Mouse (Mus musculus): ENCODE results near the gene Slc25a11. TPM values are rescaled to one million over a fixed set of nuclear protein-coding genes. Genes with fewer than 3 reads are reported as not detected.

The Slc25a11 gene
- polyA plus RNA-seq, 1 experiment from 2014 or later: 159 TPM

Other genes starting within 250 kb of the Slc25a11 start
- gene Pelp1, start 237.4 kb downstream of the Slc25a11 start, polyA plus RNA-seq (2016; fragmentation: Nextera tagmentation; extraction: Ambion mirVana): 41.9 and 46.4 TPM in 2 replicates
- 21.7 and 23.7 TPM in 2 replicates for gene Arrb2, start 214.8 kb downstream of the Slc25a11 start, polyA plus RNA-seq (2016; fragmentation: Nextera tagmentation; extraction: Ambion mirVana)
- 41.4 and 44.5 TPM in 2 replicates for gene Med11, start 195.6 kb downstream of the Slc25a11 start, polyA plus RNA-seq (2016; fragmentation: Nextera tagmentation; extraction: Ambion mirVana)
- gene Zmynd15, start 188.0 kb downstream of the Slc25a11 start, polyA plus RNA-seq (2016; fragmentation: Nextera tagmentation; extraction: Ambion mirVana): 0.27 and 0.46 TPM in 2 replicates
- gene Cxcl16, start 187.5 kb downstream of the Slc25a11 start, polyA plus RNA-seq (2016; fragmentation: Nextera tagmentation; extraction: Ambion mirVana): 1.4 and 2.2 TPM in 2 replicates
- 0.32 TPM in 1 of 2 replicates, not detected in the other for gene Tm4sf5, start 142.2 kb downstream of the Slc25a11 start, polyA plus RNA-seq (2016; fragmentation: Nextera tagmentation; extraction: Ambion mirVana)
- 0.26 and 0.48 TPM in 2 replicates for gene Vmo1, start 132.9 kb downstream of the Slc25a11 start, polyA plus RNA-seq (2016; fragmentation: Nextera tagmentation; extraction: Ambion mirVana)
- 0.50 and 0.77 TPM in 2 replicates for gene Gltpd2, start 128.3 kb downstream of the Slc25a11 start, polyA plus RNA-seq (2016; fragmentation: Nextera tagmentation; extraction: Ambion mirVana)
- gene Psmb6, start 122.1 kb downstream of the Slc25a11 start, polyA plus RNA-seq (2016; fragmentation: Nextera tagmentation; extraction: Ambion mirVana): 784 and 848 TPM in 2 replicates
- gene Gm40193, start 114.5 kb downstream of the Slc25a11 start, polyA plus RNA-seq (2016; fragmentation: Nextera tagmentation; extraction: Ambion mirVana): not detected in 2 replicates
- gene Pld2, start 107.4 kb downstream of the Slc25a11 start, polyA plus RNA-seq (2016; fragmentation: Nextera tagmentation; extraction: Ambion mirVana): 4.4 and 6.7 TPM in 2 replicates
- 16.7 and 17.5 TPM in 2 replicates for gene Mink1, start 84.6 kb downstream of the Slc25a11 start, polyA plus RNA-seq (2016; fragmentation: Nextera tagmentation; extraction: Ambion mirVana)
- not detected in 2 replicates for gene 4930544D05Rik, start 31.6 kb downstream of the Slc25a11 start, polyA plus RNA-seq (2016; fragmentation: Nextera tagmentation; extraction: Ambion mirVana)
- gene Chrne, start 28.3 kb downstream of the Slc25a11 start, polyA plus RNA-seq (2016; fragmentation: Nextera tagmentation; extraction: Ambion mirVana): not detected in 2 replicates
- 0.15 and 0.27 TPM in 2 replicates for gene Gp1ba, start 8.4 kb downstream of the Slc25a11 start, polyA plus RNA-seq (2016; fragmentation: Nextera tagmentation; extraction: Ambion mirVana)
- 96.5 and 104 TPM in 2 replicates for gene Rnf167, start 244 bp downstream of the Slc25a11 start, polyA plus RNA-seq (2016; fragmentation: Nextera tagmentation; extraction: Ambion mirVana)
- 1,467 and 1,498 TPM in 2 replicates for gene Pfn1, start 7.2 kb upstream of the Slc25a11 start, polyA plus RNA-seq (2016; fragmentation: Nextera tagmentation; extraction: Ambion mirVana)
- 20.1 and 27.9 TPM in 2 replicates for gene Eno3, start 9.7 kb upstream of the Slc25a11 start, polyA plus RNA-seq (2016; fragmentation: Nextera tagmentation; extraction: Ambion mirVana)
- gene Spag7, start 21.9 kb upstream of the Slc25a11 start, polyA plus RNA-seq (2016; fragmentation: Nextera tagmentation; extraction: Ambion mirVana): 143 and 149 TPM in 2 replicates
- 12.0 and 12.3 TPM in 2 replicates for gene Camta2, start 40.6 kb upstream of the Slc25a11 start, polyA plus RNA-seq (2016; fragmentation: Nextera tagmentation; extraction: Ambion mirVana)
- gene Inca1, start 52.7 kb upstream of the Slc25a11 start, polyA plus RNA-seq (2016; fragmentation: Nextera tagmentation; extraction: Ambion mirVana): 1.1 and 1.6 TPM in 2 replicates
- gene Kif1c, start 53.1 kb upstream of the Slc25a11 start, polyA plus RNA-seq (2016; fragmentation: Nextera tagmentation; extraction: Ambion mirVana): 2.8 and 3.0 TPM in 2 replicates
- 6.8 and 7.5 TPM in 2 replicates for gene Zfp3, start 116.7 kb upstream of the Slc25a11 start, polyA plus RNA-seq (2016; fragmentation: Nextera tagmentation; extraction: Ambion mirVana)
- gene Scimp, start 165.1 kb upstream of the Slc25a11 start, polyA plus RNA-seq (2016; fragmentation: Nextera tagmentation; extraction: Ambion mirVana): not detected in 2 replicates
- gene Rabep1, start 197.3 kb upstream of the Slc25a11 start, polyA plus RNA-seq (2016; fragmentation: Nextera tagmentation; extraction: Ambion mirVana): 43.9 and 45.9 TPM in 2 replicates

Measured in embryonic facial prominence, embryonic 12.5 days (tissue).